Mouse (Mus musculus) small intestine, adult 2 months (tissue): ENCODE results near the gene 4930402F06Rik.

Source experiments
- CTCF ChIP-seq: fragments of 200-500 bp; IDR thresholded peaks from 2 replicates; pipeline ENCODE4 v1.5.1; 2012; ENCODE audit warnings: low read depth, mild to moderate bottlenecking, control low read depth, inconsistent platforms, low read length, moderate library complexity, mixed read lengths; ENCODE audit not compliant: insufficient replicate concordance, insufficient read length; ENCODE audit errors: extremely low read depth
- POLR2A ChIP-seq: fragments of 200-500 bp; IDR thresholded peaks from 2 replicates; pipeline ENCODE4 v1.6.1; 2012; ENCODE audit warnings: low read depth, mild to moderate bottlenecking, control low read depth, inconsistent platforms, low read length, moderate library complexity

DNA sequence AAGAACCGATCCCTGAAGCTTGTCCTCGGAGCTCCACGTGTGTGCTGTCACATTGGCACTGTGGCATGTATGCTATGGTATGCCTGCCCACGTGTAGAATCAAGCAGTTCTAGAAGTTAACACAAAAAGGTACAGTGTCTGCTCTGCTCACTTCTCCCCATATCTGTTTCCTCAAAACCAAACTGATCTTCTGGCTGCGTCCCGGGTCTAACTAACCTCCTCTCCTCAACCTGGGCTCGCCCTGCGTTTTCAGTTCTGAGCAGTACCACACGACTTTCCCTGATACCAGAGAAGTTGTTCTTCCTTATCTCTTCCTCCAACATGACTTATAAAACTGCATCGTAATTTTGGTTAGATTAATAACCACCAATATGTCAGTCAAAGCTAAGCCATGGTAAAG lies 69.4 kb downstream of the 4930402F06Rik start:
- no peak for TF ChIP-seq CTCF
- TF ChIP-seq POLR2A, result no peak
